Comparison of ENCODE assay signal across 26 mouse cellular contexts in genomic region chr2:23998836-23999235, GRCm38 (mm10). TPM values are rescaled to one million over a fixed set of nuclear protein-coding genes. Genes with fewer than 3 reads are reported as not detected.
DNase-seq lines count a peak whose midpoint lies in the region; ATAC-seq and TF ChIP-seq lines count a peak whose summit lies in the region.
"Had no signal": no experiment of that assay in that cellular context is flagged by ENCODE, and none has a peak within 500 bp of the region (broad histone marks: within the 10 kb centered on the region; RNA-seq: fewer than 3 reads in every experiment).

No protein-coding gene starts in this region.

- WGBS in midbrain, embryonic 15.5 days = 90% methylated on average over 4 of the region's 4 CpGs

- no peaks in the 10 kb centered on the region for H3K79me2 ChIP-seq in CH12.LX (replicated peaks; ENCODE audit: control insufficient read depth, extremely low read depth, insufficient read depth, poor library complexity, severe bottlenecking)

- ATAC-seq in midbrain, embryonic 15.5 days (replicated peaks) = no peak
- ATAC-seq: activated CD4-positive, CD25-positive, alpha-beta regulatory T cell, adult 4 months; CD4-positive, CD25-positive, alpha-beta regulatory T cell, adult 4 months; forebrain, embryonic 14.5 days; forebrain, embryonic 16.5 days; Patski had no signal

- no peak for TF ChIP-seq POLR2A in CH12.LX (IDR thresholded peaks at IDR 0.05; ENCODE audit: low read depth, low read length)

- H3K9me3 ChIP-seq in CH12.LX (replicated peaks; ENCODE audit: low read length) = no peaks in the 10 kb centered on the region
- H3K9me3 ChIP-seq in midbrain, embryonic 15.5 days = no peaks in the 10 kb centered on the region
- H3K9me3 ChIP-seq: embryonic facial prominence, embryonic 13.5 days; embryonic facial prominence, embryonic 15.5 days; forebrain, embryonic 10.5 days; forebrain, embryonic 12.5 days; G1E had no signal

- TF ChIP-seq CTCF in CH12.LX (conservative IDR thresholded peaks at IDR 0.05 in 1 of 2, IDR thresholded peaks at IDR 0.05 in 1 of 2; ENCODE audit: low read depth in 2 of 2, low read length in 2 of 2) = no peak

- no peak overlapping the region for H3K9ac ChIP-seq in CH12.LX (ENCODE audit: insufficient read depth, low read depth)
- no peak overlapping the region for H3K9ac ChIP-seq in midbrain, embryonic 15.5 days
- H3K9ac ChIP-seq: embryonic facial prominence, embryonic 13.5 days; embryonic facial prominence, embryonic 15.5 days; forebrain, embryonic 12.5 days had no signal

- dilution Hi-C loops in CH12.LX (cut with MboI; ENCODE audit: extremely low pct_ligation_motif_present, extremely low pct_unique_long_range_greater_than_20kb, low sequenced_read_pairs) = no loop called here

- peaks cover 5 to 57% of the 10 kb centered on the region in 2 experiments; a peak in 3 of 4 replicates for H3K4me1 ChIP-seq in CH12.LX (ENCODE audit: control insufficient read depth in 1 of 2, insufficient read depth in 2 of 2)
- no peaks in the 10 kb centered on the region for H3K4me1 ChIP-seq in midbrain, embryonic 15.5 days
- H3K4me1 ChIP-seq: embryonic facial prominence, embryonic 13.5 days; embryonic facial prominence, embryonic 15.5 days; forebrain, embryonic 10.5 days; forebrain, embryonic 12.5 days had no signal

- DNase-seq in CH12.LX (ENCODE audit: extremely low read depth) (no peak), ES-CJ7 (ENCODE audit: low read depth, low spot score) (peak; percentile 45), R1 (ENCODE audit: low read depth, low spot score) (peak; percentile 83)
- no peak for DNase-seq in embryo, embryonic 11 days
- DNase-seq in layer of hippocampus, adult 9-10 months (ENCODE audit: low spot score) = no peak
- DNase-seq: adrenal gland, adult 8-10 months; adrenal gland, postnatal 14 days; adrenal gland, postnatal 36 days; B cell, adult 2 months; cerebellum, adult 11-12 months; cerebellum, adult 2 months; cerebellum, adult 9-10 months; cerebellum, postnatal 10 days; cerebellum, postnatal 25 days had no signal

- in situ Hi-C loops in CH12.LX (cut with MboI; ENCODE audit: low pct_ligation_motif_present, low pct_unique_long_range_greater_than_20kb, low sequenced_read_pairs) = no loop called here

- H3K27ac ChIP-seq in CH12.LX (ENCODE audit: insufficient read depth, low read depth) = peak overlapping the region; percentile 38; the same call in 1 of the 2 replicates
- H3K27ac ChIP-seq in midbrain, embryonic 15.5 days = no peak overlapping the region
- H3K27ac ChIP-seq: embryonic facial prominence, embryonic 13.5 days; embryonic facial prominence, embryonic 15.5 days; forebrain, embryonic 10.5 days; forebrain, embryonic 12.5 days had no signal

- no peaks in the 10 kb centered on the region for H3K27me3 ChIP-seq in CH12.LX (replicated peaks)
- H3K27me3 ChIP-seq in midbrain, embryonic 15.5 days (replicated peaks) = no peaks in the 10 kb centered on the region
- H3K27me3 ChIP-seq: embryonic facial prominence, embryonic 13.5 days; embryonic facial prominence, embryonic 15.5 days; forebrain, embryonic 12.5 days; Patski had no signal

- no peak for TF ChIP-seq RAD21 in CH12.LX (IDR thresholded peaks at IDR 0.05; ENCODE audit: low read depth, low read length)

- H3K36me3 ChIP-seq in CH12.LX (replicated peaks in 1 of 2; ENCODE audit: control insufficient read depth in 1 of 2, insufficient read depth in 1 of 2, low read length in 1 of 2) = peaks cover 0 to 4% of the 10 kb centered on the region in 2 experiments
- no peaks in the 10 kb centered on the region for H3K36me3 ChIP-seq in midbrain, embryonic 15.5 days (replicated peaks)
- H3K36me3 ChIP-seq: embryonic facial prominence, embryonic 13.5 days; embryonic facial prominence, embryonic 15.5 days; forebrain, embryonic 10.5 days; forebrain, embryonic 12.5 days; G1E had no signal

- H3K4me2 ChIP-seq in CH12.LX (ENCODE audit: insufficient read depth, low read depth, poor library complexity, severe bottlenecking) = peak overlapping the region; percentile 57
- no peak overlapping the region for H3K4me2 ChIP-seq in midbrain, embryonic 15.5 days
- H3K4me2 ChIP-seq: embryonic facial prominence, embryonic 13.5 days; embryonic facial prominence, embryonic 15.5 days; forebrain, embryonic 12.5 days had no signal

- TF ChIP-seq EP300 in CH12.LX (IDR thresholded peaks at IDR 0.05; ENCODE audit: low read length) = no peak

- H3K4me3 ChIP-seq in CH12.LX (replicated peaks in 1 of 3; ENCODE audit: low read depth in 2 of 3, low read length in 2 of 3, poor library complexity in 1 of 3) = no peak overlapping the region
- no peak overlapping the region for H3K4me3 ChIP-seq in midbrain, embryonic 15.5 days
- H3K4me3 ChIP-seq: embryonic facial prominence, embryonic 13.5 days; embryonic facial prominence, embryonic 15.5 days; erythroblast, embryonic 14.5 days; forebrain, embryonic 10.5 days; forebrain, embryonic 12.5 days had no signal

TF ChIP-seq in CH12.LX, 34 proteins besides CTCF, POLR2A, EP300 and RAD21:
- TF ChIP-seq TBP (conservative IDR thresholded peaks at IDR 0.05; ENCODE audit: low read depth, low read length) (no peak), KAT2A (IDR thresholded peaks at IDR 0.05; ENCODE audit: insufficient replicate concordance, low read length) (no peak), NELFE (IDR thresholded peaks at IDR 0.05; ENCODE audit: low read depth, low read length) (no peak), ETS1 (conservative IDR thresholded peaks at IDR 0.05; ENCODE audit: low read depth, low read length) (no peak), PAX5 (IDR thresholded peaks at IDR 0.05; ENCODE audit: low read length) (no peak), SIN3A (IDR thresholded peaks at IDR 0.05; ENCODE audit: low read length) (no peak), ZNF384 (IDR thresholded peaks at IDR 0.05; ENCODE audit: low read depth, low read length) (no peak)

RNA-seq across cellular contexts. Expression of gene Hnmt, which starts 50.4 kb away (rescaled TPM):
- 0.42 and 0.64 TPM in 2 replicates for total RNA-seq in CH12.LX (2012; rRNA removed)
- 0.13 TPM in 1 of 2 replicates, not detected in the other for total RNA-seq in CH12.LX (2014; rRNA removed)
- not detected in 2 replicates for polyA plus RNA-seq in CH12.LX (2012; ENCODE audit: insufficient read length, low read depth)
- 6.5 and 7.9 TPM in 2 replicates for polyA plus RNA-seq in midbrain, embryonic 15.5 days (2015; fragmentation: Nextera tagmentation; extraction: Ambion mirVana)
- total RNA-seq: G1E had no signal
- polyA plus RNA-seq: activated CD4-positive, CD25-positive, alpha-beta regulatory T cell, adult 4 months; CD4-positive, CD25-positive, alpha-beta regulatory T cell, adult 4 months; erythroblast, embryonic 14.5 days; G1E had no signal

Comparison
In these comparisons a context has a peak if more than half of its experiments do, and no peak if none do; other contexts are left out.
1. DNase-seq: peak in ES-CJ7 (single experiment) and R1 (single experiment); none in CH12.LX (single experiment), embryo, embryonic 11 days (single experiment) and layer of hippocampus, adult 9-10 months (single experiment).